Mouse (Mus musculus) lung, postnatal 36 days (tissue): ENCODE measurements around the gene Evc2.

Source experiments
- DNase-seq: peaks from one replicate; pipeline ENCODE4 v3.0.0; 2022; ENCODE audit warnings: mixed read lengths

Gene Evc2

DNA sequence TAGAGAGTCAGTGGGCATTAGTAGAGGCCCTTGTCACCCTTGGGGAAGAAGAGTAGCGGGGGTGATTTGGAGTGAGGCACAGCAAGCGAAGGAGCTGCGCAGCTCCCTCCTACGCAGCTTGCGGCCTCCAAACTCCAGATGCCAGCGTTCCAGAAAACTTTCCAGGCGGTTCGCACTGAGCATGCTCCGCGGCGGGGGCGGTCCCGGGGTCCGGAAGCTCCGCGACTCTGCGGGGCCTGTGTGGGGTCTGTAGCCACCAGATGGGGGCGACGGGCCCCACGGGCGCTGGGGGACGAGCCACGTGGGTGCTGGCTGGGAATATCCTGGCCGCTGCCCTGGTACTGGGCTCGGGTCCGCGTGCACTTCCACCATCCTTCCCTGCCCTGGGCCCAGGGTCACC, at the start of gene Evc2:
Evc2 (plus strand) TSS at position 212 of the 400 bp plus-strand sequence.
- DNase-seq: peak; percentile 54

GRCm38 (mm10) chr5:37289236-37289635, 49.1 kb upstream of the Evc2 start:
- peak; percentile 45 for DNase-seq

- no peak for DNase-seq
Observed at GRCm38 (mm10) chr5:37290983-37291382, 47.3 kb upstream of the Evc2 start.

- no peak for DNase-seq
Observed at GRCm38 (mm10) chr5:37296717-37297116, 41.6 kb upstream of the Evc2 start.

DNA sequence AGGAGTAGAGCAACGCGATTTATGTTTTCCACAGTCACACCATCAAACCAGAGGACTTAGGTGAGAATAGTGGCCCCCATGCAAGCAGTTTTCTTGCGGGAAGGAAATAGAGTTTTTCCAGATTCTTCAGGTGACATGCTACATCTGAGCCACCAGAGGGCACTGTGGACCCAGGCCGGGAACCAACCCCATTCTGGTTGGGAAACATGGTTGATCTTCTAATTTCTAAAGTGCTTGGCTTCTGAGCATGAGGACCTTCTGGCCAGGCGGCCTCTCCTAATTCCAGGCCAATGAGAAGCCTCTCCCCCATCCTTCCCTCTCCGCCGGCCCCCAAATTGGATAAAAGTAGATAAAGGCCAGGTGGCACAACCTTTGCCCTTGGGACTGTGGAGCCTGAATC, 39.9 kb upstream of the Evc2 start:
- DNase-seq: peak; percentile 8

GRCm38 (mm10) chr5:37310026-37310425, 28.3 kb upstream of the Evc2 start:
- DNase-seq: no peak

GRCm38 (mm10) chr5:37312980-37313722, 25.1 kb upstream of the Evc2 start:
- no peak for DNase-seq

- no peak for DNase-seq
Observed at GRCm38 (mm10) chr5:37318715-37319114, 19.6 kb upstream of the Evc2 start.

DNA sequence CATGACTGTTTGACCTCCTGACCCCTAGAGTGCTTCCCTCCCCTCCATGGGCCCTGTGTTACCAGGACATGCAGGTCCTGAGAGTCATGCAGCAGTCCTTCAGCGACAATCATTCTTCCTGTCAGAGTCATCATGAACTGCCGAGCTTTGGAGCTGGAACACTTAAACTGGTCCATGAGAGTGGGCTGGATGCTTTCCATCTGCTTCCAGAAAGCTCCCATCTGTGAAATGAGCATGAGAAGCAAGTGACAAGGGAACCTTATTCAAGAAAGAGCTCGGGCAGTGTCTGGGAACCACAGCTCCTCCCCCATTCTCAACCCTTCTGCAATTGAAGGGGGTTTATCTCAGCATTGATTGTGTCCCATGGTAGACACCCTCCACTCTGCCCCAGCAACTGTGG, 18.1 kb upstream of the Evc2 start:
- no peak for DNase-seq

GRCm38 (mm10) chr5:37320761-37321160, 17.5 kb upstream of the Evc2 start:
- no peak for DNase-seq

DNA sequence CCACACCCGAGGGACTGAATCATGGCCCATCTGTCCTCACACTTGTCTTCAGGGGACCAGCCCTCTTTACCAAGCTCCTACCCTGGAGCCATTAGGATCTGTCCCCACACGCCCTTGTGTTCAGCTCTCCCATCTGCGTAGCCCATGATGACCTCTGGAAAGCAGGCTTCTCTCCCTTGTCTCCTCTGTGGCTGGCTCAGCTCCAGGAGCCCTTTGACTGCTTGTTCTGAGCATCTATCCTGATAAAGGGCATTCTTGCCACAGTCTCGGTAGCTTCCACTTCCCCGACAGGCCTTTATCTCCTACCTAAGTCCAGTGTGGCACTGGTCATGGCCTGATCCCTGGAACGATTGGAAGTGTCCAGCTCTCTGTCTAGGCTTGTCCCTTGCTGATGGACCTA, 11.6 kb upstream of the Evc2 start:
- no peak for DNase-seq

DNA sequence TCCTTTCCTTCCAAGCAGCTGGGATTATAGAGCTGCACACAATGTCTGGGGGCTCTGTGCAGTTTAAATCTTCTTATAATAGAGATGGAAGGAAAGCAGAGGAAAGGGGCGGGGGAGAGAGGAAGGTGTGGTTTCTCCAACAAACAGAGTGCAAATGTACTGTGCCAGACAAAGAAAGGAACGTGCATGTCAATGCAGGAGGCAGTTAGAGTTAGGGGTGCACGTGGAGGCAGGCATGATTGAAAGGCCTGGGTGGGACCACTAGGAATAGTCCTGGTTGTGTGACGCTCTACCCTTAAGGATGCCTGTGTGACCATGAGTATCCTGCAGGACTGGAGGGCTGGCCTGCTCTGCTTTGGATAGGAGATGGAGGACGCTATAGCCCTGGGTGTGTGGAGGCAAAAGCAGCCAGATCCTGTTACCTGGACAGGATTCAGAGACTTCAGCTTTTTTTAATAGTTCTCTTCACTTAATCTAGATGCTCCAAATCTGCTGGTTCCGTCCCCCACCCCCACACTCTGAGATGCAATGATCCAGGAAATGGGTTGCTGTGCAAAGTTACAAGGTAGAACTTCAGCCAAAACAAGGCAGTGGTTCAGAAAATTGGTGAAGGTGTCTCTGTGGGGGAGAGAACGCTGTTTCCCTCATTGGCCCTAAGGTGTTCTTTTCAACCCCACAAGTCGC, 7.7 kb upstream of the Evc2 start:
- no peak for DNase-seq

DNA sequence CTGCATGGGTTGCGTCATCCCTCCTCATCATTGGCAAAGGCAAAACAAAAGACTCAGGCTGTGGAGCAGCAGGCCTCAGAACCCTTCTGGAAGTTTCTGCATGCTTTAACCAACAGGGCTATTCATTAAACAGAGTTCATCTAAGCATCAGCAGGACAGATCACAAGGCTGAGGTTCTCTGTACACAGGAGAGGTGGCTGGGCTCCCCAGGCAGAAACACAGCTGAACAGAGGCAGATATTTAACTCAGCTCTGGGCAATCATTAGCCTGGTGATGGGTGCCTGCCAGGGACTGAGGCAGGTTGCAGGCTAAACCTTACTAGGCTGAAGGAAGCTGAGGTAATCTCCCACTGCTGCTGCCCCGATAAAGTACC, 7.2 kb upstream of the Evc2 start:
- DNase-seq: no peak

- DNase-seq: no peak
Observed at GRCm38 (mm10) chr5:37332066-37332465, 6.2 kb upstream of the Evc2 start.

DNA sequence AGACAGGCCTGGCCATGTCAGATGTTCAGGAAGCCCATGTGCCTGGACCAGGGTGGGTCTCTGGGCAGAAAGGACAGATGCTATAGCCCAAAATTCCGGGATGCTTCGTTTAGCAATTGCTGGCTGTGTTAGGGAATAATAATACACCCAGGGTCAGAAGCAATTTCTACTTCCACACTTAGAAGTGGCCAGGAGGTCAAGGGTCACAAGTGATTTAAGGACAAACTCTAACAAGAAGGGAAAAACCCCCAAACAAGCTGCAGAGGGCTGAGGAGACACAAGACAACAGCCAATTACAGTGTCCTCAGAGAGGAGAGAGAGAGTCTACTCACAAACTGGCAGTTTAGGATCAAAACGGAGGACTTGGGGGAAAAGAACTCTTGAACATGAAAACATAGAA, 3.2 kb upstream of the Evc2 start:
- DNase-seq: no peak

GRCm38 (mm10) chr5:37336485-37337105, 1.7 kb upstream of the Evc2 start, which contains the start of gene Evc:
TSS of gene Evc (minus strand) at chr5:37336894.
- peak; percentile 59 for DNase-seq

DNA sequence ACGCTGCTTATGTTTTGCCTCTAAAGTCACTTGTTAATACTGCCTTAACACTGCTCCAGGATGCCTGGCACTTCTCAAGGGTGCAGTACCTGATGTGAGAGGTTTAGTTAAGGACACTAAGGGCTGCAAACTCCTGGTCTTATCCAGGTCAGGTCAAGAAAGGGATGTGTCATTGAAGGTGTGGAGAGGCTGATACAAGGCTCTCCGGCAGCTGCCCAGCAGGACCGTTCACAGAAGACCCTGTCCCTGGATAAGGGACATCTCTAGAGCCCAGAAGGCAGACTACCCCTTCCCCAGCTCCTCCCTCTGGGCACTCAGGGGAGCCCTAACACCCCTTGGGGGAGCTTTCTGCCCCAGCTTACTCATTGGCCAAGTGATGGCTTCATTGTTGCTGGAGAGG, 603 bp upstream of the Evc2 start:
- no peak for DNase-seq

DNA sequence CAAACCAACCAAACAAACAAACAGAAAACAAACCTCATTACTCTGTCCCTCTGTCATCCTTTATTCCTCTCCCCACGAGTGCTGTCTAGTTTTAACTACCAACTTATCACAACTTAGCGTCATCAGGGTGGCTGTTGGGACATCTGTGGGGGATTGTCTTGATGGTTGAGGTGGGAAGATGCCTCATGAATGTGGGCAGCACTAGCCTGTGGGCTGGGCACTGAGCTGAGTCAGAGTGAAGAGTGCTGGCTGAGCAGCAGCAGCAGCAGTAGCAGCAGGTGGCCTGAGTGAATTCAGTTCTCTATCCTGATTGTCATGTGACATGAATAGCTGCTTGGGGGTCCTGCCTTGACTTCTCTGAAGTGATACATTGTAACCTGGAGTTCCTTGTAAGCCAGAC, 5.7 kb downstream of the Evc2 start:
- no peak for DNase-seq

- no peak for DNase-seq
Observed at GRCm38 (mm10) chr5:37351791-37352190, 13.5 kb downstream of the Evc2 start.

DNA sequence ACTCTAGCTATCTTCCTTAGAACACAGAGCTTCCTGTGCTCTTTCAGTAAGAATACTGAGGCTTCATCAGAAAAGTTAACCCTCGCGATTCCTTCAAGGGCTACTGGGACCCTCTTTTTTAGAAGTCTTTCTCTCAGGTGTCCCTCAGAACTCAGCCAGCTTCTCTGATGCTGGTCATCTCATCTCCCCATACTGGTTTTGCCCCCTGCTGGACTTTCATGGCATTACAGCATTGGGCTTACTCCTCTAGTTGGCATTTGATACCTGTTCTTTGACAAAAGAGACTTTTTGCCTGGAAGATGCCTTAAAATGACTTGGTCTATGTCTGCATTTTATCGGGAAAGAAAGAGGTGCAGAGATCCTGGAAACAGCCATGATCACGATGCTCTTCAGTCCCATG, 16.1 kb downstream of the Evc2 start:
- peak; percentile 57 for DNase-seq

- no peak for DNase-seq
Observed at GRCm38 (mm10) chr5:37356027-37356426, 17.7 kb downstream of the Evc2 start.

DNA sequence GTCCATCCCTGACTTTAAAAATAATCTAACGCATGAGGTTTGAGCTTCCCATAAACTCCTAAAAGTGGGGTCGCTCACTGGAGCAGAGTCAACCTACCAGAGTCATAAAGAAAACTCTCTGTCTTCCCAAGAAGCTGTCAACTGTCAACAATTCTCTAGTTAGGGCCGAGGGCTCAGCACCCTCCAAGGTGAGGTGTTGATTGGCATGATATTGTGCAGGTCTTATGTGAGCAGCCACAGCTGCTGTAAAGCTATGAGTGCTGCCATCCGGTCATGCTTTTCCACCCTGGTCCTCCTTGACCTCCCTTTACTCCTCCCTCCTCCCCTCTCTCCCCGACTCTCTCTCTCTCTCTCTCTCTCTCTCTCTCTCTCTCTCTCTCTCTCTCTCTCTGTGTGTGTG, 24.3 kb downstream of the Evc2 start:
- DNase-seq: no peak

DNA sequence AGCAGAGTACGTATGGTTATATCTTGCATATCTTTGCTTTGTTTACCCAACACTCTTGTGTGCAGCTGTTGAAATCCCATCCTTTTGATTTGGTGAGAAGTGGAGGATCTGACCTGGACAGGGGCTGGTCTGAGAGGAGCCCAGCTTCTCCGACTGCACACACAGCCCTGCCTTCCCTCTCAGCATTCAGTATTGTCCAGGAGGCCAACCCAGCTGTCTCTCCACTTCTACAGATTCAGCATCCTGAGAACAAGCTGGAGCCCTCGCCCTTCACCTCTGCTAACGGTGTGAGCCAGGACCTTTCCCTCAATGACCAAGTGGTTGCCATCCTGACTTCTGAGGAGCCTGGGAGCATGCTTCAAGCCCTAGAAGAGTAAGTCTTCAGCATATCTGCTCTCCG, 25.0 kb downstream of the Evc2 start:
- DNase-seq: no peak

- no peak for DNase-seq
Observed at GRCm38 (mm10) chr5:37365751-37366150, 27.5 kb downstream of the Evc2 start.
